Mouse (Mus musculus) myocyte (in vitro differentiated cells): ENCODE measurements around the gene Slc25a28. TPM values are rescaled to one million over a fixed set of nuclear protein-coding genes. Genes with fewer than 3 reads are reported as not detected.

Experiments
- H3K27me3 ChIP-seq: one replicate; pipeline ENCODE4 v1.6.1; 2011; ENCODE audit not compliant: control insufficient read depth, insufficient read depth, insufficient read length
- H3K36me3 ChIP-seq: one replicate; pipeline ENCODE4 v1.6.1; 2011; ENCODE audit not compliant: control insufficient read depth, insufficient read depth
- H3K4me2 ChIP-seq: one replicate; pipeline ENCODE4 v1.6.1; 2011; ENCODE audit warnings: low read depth, control low read depth
- H3K4me3 ChIP-seq: one replicate; pipeline ENCODE4 v1.5.1; 2011; ENCODE audit warnings: mild to moderate bottlenecking, control low read depth, moderate library complexity
- H3K79me2 ChIP-seq: one replicate; pipeline ENCODE4 v1.6.1; 2011; ENCODE audit not compliant: control insufficient read depth, insufficient read depth
- H3ac ChIP-seq: one replicate; pipeline ENCODE4 v1.6.1; 2011; ENCODE audit not compliant: control insufficient read depth, insufficient read length
- CEBPB ChIP-seq: IDR thresholded peaks from 2 replicates; pipeline ENCODE4 v1.6.1; 2011; ENCODE audit warnings: mild to moderate bottlenecking, moderate library complexity; ENCODE audit not compliant: poor library complexity, insufficient read depth, severe bottlenecking
- E2F4 ChIP-seq: IDR thresholded peaks from one replicate; pipeline ENCODE4 v1.6.1; 2011; ENCODE audit warnings: mild to moderate bottlenecking, control low read depth, moderate library complexity; ENCODE audit not compliant: insufficient read depth
- MAX ChIP-seq: IDR thresholded peaks from one replicate; pipeline ENCODE4 v1.6.1; 2011; ENCODE audit warnings: low read depth, mild to moderate bottlenecking, control low read depth
- MYOD1 ChIP-seq, 3 experiments: IDR thresholded peaks; one replicate each; pipeline ENCODE4 v1.6.1; 2011; ENCODE audit warnings: control low read depth in 2 of 3, low read depth in 2 of 3, mild to moderate bottlenecking in 2 of 3, moderate library complexity in 1 of 3; ENCODE audit not compliant: insufficient read length in 2 of 3, control insufficient read depth in 1 of 3
- MYOG ChIP-seq, 3 experiments: IDR thresholded peaks; one replicate each; pipeline ENCODE4 v1.6.1; 2011; ENCODE audit warnings: control low read depth in 2 of 3, low read depth in 2 of 3, mild to moderate bottlenecking in 2 of 3; ENCODE audit not compliant: insufficient read length in 2 of 3, control insufficient read depth in 1 of 3, insufficient read depth in 1 of 3
- POLR2A ChIP-seq: IDR thresholded peaks from one replicate; pipeline ENCODE4 v1.6.1; 2011; ENCODE audit warnings: low read depth, mild to moderate bottlenecking, control low read depth, moderate library complexity; ENCODE audit not compliant: insufficient read length
- POLR2AphosphoS2 ChIP-seq: IDR thresholded peaks from one replicate; pipeline ENCODE4 v1.6.1; 2011; ENCODE audit warnings: low read depth, control low read depth; ENCODE audit not compliant: insufficient read length
- REST ChIP-seq: IDR thresholded peaks from one replicate; pipeline ENCODE4 v1.6.1; 2011; ENCODE audit warnings: mild to moderate bottlenecking, control low read depth, moderate library complexity; ENCODE audit not compliant: insufficient read depth, insufficient read length
- SRF ChIP-seq: IDR thresholded peaks from one replicate; pipeline ENCODE4 v1.6.1; 2011; ENCODE audit warnings: low read depth; ENCODE audit not compliant: control insufficient read depth, insufficient read length
- TCF12 ChIP-seq: IDR thresholded peaks from one replicate; pipeline ENCODE4 v1.6.1; 2011; ENCODE audit warnings: mild to moderate bottlenecking, control low read depth; ENCODE audit not compliant: poor library complexity, insufficient read depth, severe bottlenecking
- TCF3 ChIP-seq: IDR thresholded peaks from one replicate; pipeline ENCODE4 v1.6.1; 2011; ENCODE audit warnings: low read depth, control low read depth; ENCODE audit not compliant: insufficient read length
- USF1 ChIP-seq: IDR thresholded peaks from one replicate; pipeline ENCODE4 v1.6.1; 2011; ENCODE audit warnings: low read depth, mild to moderate bottlenecking, control low read depth, moderate library complexity
- polyA plus RNA-seq: library from polyadenylated mRNA; unstranded; fragments of >200 nt; fragmentation: generic; extraction: Trizol; gene quantifications from one replicate; pipeline ENCODE4 v1.2.1, GENCODE M21; 2012; ENCODE audit warnings: missing spikeins

Gene Slc25a28
- polyA plus RNA-seq, 1 experiment: 25.5 TPM

- Histone ChIP-seq H3K36me3 (no peaks in the 10 kb centered on the region), H3K27me3 (no peaks in the 10 kb centered on the region), H3K4me3 (no peak overlapping the region), H3K4me2 (peak overlapping the region; percentile 26), H3ac (no peak overlapping the region), H3K79me2 (peaks cover 19% of the 10 kb centered on the region)
- TF ChIP-seq CEBPB (0 out of 2 replicates have a peak, but pooled peaks have one; percentile 4), USF1 (no peak)
Observed at GRCm38 (mm10) chr19:43666661-43667429, 7.8 kb downstream of the Slc25a28 start.

- H3K4me2 ChIP-seq: no peak overlapping the region
- TF ChIP-seq E2F4: no peak
- no peak for TF ChIP-seq POLR2AphosphoS2
- no peak for TF ChIP-seq SRF
- H3K79me2 ChIP-seq: peaks cover 13% of the 10 kb centered on the region
- H3ac ChIP-seq: no peak overlapping the region
- H3K36me3 ChIP-seq: no peaks in the 10 kb centered on the region
- H3K4me3 ChIP-seq: no peak overlapping the region
- no peaks in the 10 kb centered on the region for H3K27me3 ChIP-seq
Observed at GRCm38 (mm10) chr19:43665441-43666048, 9.1 kb downstream of the Slc25a28 start.

- Histone ChIP-seq H3K36me3 (no peaks in the 10 kb centered on the region), H3K4me2 (no peak overlapping the region)
- TF ChIP-seq TCF12 (no peak), E2F4 (no peak), POLR2AphosphoS2 (no peak), POLR2A (no peak), CEBPB (no peak), TCF3 (no peak), USF1 (no peak), REST (no peak), MAX (no peak), MYOG (IDR thresholded peaks at IDR 0.05; ENCODE audit: control insufficient read depth in 1 of 3, insufficient read depth in 1 of 3, insufficient read length in 2 of 3, low read depth in 2 of 3) (no peak), SRF (no peak), MYOD1 (IDR thresholded peaks at IDR 0.05; ENCODE audit: control insufficient read depth in 1 of 3, insufficient read length in 2 of 3, low read depth in 2 of 3) (no peak)
Observed at GRCm38 (mm10) chr19:43663471-43663870, 11.2 kb downstream of the Slc25a28 start.

GRCm38 (mm10) chr19:43662176-43662967 is 12.3 kb downstream of the Slc25a28 start:
- Histone ChIP-seq H3K36me3 (no peaks in the 10 kb centered on the region), H3K79me2 (no peaks in the 10 kb centered on the region), H3ac (no peak overlapping the region), H3K4me3 (no peak overlapping the region), H3K27me3 (no peaks in the 10 kb centered on the region), H3K4me2 (no peak overlapping the region)
- no peak for TF ChIP-seq TCF12
- no peak for TF ChIP-seq TCF3
- TF ChIP-seq POLR2A: no peak
- TF ChIP-seq REST: no peak
- TF ChIP-seq MYOG (IDR thresholded peaks at IDR 0.05; ENCODE audit: control insufficient read depth in 1 of 3, insufficient read depth in 1 of 3, insufficient read length in 2 of 3, low read depth in 2 of 3): no peak
- no peak for TF ChIP-seq E2F4
- TF ChIP-seq MAX: no peak
- TF ChIP-seq USF1: no peak
- TF ChIP-seq POLR2AphosphoS2: no peak

More at GRCm38 (mm10) chr19:43663471-43663870, 11.2 kb downstream of the Slc25a28 start:
- Histone ChIP-seq H3K4me3 (no peak overlapping the region), H3K79me2 (no peaks in the 10 kb centered on the region), H3ac (no peak overlapping the region), H3K27me3 (no peaks in the 10 kb centered on the region)

GRCm38 (mm10) chr19:43660774-43661173 is 13.9 kb downstream of the Slc25a28 start:
- no peak for TF ChIP-seq MAX
- Histone ChIP-seq H3K79me2 (no peaks in the 10 kb centered on the region), H3K36me3 (no peaks in the 10 kb centered on the region), H3K4me3 (no peak overlapping the region), H3ac (no peak overlapping the region), H3K27me3 (no peaks in the 10 kb centered on the region), H3K4me2 (no peak overlapping the region)
